Mouse (Mus musculus) liver, postnatal 0 days (tissue): ENCODE results near the gene Tmem14c.

Experiments
- CTCF ChIP-seq: sonication (generic); IDR thresholded peaks from 2 replicates; pipeline ENCODE4 v1.5.1; 2016; ENCODE audit warnings: antibody characterized with exemption, low read depth
- EP300 ChIP-seq: IDR thresholded peaks from 2 replicates; pipeline ENCODE4 v1.6.1; 2016; ENCODE audit warnings: antibody characterized with exemption, low read depth, mild to moderate bottlenecking

GRCm38 (mm10) chr13:41022099-41022498 is 6.0 kb downstream of the Tmem14c start:
- no peak for TF ChIP-seq CTCF
- TF ChIP-seq EP300, result no peak
